Mouse (Mus musculus): ENCODE data around the gene Gm28051.

Gm28051 gene

GRCm38 (mm10) chr12:102686321-102686720, 71.2 kb downstream of the Gm28051 start:
- DNase-seq (ENCODE audit: low spot score in 2 of 2), result no peak

DNA sequence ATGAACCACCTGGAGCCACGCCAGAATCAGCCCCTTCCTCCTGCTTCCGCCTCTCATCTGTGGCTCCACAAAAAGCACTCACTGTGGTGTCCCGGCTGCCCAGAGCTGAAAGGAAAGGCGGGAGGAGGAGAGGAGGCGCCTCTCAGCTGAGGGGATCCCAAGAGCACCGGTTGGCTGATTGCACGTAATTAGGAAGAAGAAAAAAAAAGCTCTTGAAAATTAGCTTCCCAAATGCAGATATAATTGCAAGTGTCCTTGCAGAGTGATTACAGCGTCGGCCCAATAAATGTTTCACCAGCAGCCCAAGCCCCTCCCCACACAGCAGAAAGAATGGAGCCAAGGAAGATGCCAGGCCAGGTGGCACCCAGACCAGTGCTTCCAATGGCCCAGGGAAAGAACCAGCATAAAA, 72.0 kb downstream of the Gm28051 start:
- no peak for DNase-seq (ENCODE audit: low spot score in 2 of 2)

- DNase-seq (ENCODE audit: low spot score in 2 of 2), result no peak
These were observed 72.7 kb downstream of the Gm28051 start for GRCm38 (mm10) chr12:102684720-102685386.

DNA sequence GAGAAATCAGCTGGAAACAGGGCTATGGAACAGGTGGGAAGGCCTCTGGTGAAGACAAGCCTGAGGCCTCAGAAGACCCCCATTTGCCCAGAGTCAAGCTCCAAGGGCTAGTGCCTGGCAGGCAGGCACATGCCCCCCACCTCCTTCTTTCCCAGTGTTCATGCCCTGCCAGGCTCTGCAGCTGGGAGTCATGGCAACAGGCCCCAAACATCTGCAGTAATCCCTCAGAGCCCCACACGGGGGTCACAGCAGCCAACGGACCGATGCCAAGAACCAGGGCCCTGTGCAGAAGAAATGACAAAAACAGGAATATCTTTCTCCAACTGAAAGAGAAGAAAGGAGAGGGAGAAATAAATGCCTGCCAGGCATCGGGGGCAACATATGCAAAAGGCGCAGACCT, 73.6 kb downstream of the Gm28051 start:
- no peak for DNase-seq (ENCODE audit: low spot score in 2 of 2)

DNA sequence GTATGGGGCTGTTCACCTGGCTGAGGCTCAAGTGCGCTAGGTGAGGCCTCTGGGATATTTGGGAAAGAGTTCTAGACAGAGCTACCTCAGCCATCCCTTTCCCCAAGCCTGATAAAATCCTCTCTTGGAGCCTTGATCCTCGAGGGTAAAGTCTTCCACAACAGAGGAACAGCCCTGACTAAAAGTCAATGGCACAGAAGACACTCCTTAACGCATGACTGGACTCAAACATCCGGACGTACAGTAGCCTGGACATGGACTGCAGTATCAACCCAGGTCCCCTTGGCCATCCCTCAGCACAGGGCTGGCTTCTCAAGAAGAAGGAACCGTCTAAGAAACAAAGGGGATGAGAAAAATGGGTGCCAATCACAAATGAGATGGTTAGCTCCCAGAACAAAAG, 74.1 kb downstream of the Gm28051 start:
- no peak for DNase-seq (ENCODE audit: low spot score in 2 of 2)

DNA sequence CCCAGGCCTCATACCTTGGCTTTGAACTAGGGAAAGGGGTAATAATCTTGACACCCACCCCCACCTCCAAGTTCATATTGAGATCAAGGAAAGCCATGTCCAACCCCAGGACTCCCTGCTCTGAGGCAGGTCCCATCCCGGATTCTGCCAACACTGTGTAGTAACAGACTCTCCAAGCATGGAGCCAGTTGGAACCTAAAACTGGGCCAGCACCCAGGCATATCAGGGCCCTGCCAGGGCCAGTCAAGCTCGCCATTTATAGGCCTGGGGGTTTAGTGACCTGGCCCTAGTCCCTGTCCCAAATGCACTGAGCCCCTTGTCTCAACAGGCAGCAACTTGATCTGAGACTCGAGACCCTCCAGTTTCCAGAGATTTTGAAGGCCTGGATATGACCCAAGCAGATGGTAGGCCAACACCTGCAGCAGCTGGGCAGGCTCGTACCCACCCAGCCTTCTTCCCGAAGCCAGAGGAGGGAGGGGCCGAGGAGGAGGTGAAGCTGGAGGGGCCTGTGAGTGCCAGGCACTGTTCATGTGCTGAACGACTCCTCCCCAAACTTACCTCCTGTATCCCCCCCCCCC, 74.8 kb downstream of the Gm28051 start:
- no peak for DNase-seq (ENCODE audit: low spot score in 2 of 2)

DNA sequence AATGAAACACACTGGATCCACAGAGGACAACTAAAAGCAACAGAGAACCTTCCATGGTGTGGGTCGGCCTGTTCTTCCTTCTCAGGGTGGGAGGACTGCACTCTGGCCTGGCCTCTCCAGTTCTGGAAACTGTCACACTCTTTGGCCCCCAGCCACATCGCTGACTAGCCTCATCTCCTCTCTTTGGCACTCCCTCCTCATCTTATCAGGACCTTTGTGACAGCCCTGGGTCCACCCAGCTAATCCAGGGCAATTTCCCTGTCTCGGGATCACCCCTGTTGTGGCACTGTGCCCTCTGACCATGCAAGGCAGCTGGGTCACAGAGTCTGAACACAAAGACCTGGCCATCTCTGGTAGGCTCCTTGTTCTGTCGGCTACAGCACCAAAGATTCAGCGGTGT, 75.5 kb downstream of the Gm28051 start:
- no peak for DNase-seq (ENCODE audit: low spot score in 2 of 2)

DNA sequence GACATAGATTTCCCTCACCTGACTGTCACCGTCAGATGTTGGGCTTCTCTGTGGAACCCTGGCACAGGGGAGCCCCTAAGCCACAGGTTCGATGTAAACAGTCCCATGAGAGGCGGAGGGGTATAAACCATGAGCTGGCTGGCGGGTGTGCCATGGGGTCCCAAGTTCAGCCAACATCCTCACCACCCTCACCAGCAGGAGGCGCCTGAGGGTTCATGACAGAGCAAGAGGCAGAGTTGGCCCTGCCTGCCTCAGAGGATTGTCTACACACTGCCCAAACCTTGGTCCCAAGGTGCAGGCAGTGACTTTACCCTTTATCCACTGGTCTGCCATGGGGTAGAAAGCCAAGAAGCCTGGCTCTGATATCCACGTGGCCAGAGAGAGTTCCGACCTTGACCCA, 76.0 kb downstream of the Gm28051 start:
- DNase-seq (ENCODE audit: low spot score in 2 of 2), result no peak

DNA sequence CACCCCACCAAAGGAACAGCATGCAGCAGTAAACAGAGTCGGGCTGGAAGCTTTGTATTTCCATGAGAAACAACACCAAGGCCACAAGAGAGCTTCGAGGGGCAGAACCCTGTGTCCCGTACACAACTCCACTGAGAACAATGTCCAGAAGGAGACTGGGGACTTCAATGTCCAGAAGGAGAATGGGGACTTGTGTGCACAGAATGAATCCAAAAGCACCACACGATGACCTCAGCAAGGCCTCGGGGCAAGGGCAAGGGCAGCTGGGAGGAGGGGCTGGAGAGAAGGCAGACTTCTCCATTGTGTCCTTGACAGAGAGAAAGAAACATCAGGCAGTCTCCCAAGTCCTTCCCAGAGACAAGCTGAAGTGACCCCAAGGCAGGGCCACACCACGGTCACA, 78.7 kb downstream of the Gm28051 start:
- DNase-seq (ENCODE audit: low spot score in 2 of 2), result no peak

GRCm38 (mm10) chr12:102677089-102677488, 80.5 kb downstream of the Gm28051 start:
- no peak for DNase-seq (ENCODE audit: low spot score in 2 of 2)

DNA sequence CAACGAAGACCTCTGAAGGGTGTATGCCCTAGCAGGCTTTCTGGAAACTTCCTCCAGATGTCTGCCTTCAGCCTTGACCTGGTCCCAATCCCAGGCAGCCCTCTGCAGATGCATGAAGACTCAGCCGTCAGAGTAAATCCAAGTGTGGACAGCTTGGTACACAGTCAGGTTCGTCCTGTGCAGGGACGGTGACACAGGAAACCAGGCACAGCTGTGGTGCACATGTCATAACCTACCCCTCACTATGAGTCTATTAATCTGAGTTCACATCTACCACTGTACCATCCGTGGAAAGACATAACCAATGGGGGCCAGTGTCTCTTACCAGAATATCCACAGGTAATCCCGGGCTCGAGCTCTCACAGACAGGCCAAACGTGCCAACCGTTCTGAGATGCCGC, 83.0 kb downstream of the Gm28051 start:
- DNase-seq (ENCODE audit: low spot score in 2 of 2), result no peak

DNA sequence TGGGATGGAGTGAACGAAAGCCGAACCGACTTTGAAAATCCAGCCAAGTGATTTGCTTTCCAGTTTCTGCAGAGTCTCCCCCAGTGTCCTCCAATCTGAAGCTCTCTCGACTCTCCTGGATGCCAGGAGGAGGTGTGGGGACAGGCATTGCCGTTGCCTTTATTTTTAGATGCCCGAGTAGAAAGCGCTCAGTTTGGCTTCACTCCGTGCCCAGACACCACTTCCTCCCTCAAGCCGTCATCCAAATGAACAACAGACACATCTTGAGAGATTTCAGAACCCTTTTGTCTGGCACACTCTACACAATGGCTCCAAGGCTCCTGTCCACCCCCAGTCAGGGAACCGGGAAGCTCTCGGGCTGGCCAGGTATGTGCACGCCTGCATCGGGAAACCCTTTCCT, 83.4 kb downstream of the Gm28051 start:
- DNase-seq (ENCODE audit: low spot score in 2 of 2), result no peak

GRCm38 (mm10) chr12:102672857-102673839, 84.4 kb downstream of the Gm28051 start:
- DNase-seq (ENCODE audit: low spot score in 2 of 2), result no peak

DNA sequence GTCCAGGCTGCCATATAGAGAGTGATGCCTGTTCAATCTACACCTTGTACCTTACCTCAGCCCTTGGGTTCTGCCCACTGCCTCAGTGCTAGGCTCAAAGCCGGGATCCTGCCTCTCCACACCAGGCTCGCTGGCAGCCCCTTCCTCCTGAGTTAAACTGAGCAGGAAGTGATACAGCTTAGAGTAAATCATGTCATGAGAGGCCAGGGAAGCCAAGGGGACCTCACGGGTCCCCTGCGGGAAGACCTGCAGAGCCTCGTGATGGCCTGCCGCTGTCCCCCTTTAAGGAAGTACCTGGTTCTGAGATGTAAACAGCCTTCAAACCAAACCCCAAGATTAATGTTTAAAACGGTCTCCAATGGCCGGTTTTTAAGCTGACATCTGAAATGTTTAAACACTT, 85.4 kb downstream of the Gm28051 start:
- no peak for DNase-seq (ENCODE audit: low spot score in 2 of 2)

- no peak for DNase-seq (ENCODE audit: low spot score in 2 of 2)
These were observed 86.7 kb downstream of the Gm28051 start for GRCm38 (mm10) chr12:102670848-102671247.

Measured in frontal cortex, postnatal 10 days (tissue).